Mouse (Mus musculus): Measurements from ENCODE around the gene Glud1. TPM values are rescaled to one million over a fixed set of nuclear protein-coding genes. Genes with fewer than 3 reads are reported as not detected.
"Not testable (repeated sequence)": the region's sequence is repeated elsewhere in the genome, so short reads cannot be mapped to it uniquely, and the experiment has no call there.

Glud1 gene
- polyA plus RNA-seq, 1 experiment, result 136 TPM

DNA sequence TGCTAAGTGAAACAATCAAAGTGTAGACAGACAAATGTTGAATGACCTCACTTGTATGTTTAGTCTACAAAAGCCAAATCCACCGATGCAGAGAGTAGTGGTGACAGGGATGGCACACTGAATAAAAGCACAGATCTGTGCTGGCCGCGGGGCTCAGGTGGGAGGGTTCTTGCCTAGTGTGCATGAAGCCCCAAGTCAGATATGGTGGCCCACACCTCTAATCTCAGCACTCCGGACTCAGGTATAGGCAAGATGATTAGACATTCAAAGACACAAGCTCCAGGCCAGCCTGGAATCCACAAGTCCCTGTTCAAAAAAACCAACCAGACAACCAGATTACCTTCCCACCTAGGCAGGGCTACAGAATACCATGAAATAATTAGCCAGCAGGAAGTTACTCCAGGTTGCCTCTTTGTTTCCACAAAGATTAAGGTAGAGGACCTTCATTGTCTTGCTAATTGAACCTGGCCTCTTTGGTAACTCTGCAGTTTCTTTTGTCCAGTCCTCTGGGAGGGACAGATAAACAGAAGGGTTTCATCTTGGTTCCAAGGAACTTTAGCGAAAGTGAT is 49.2 kb downstream of the Glud1 start:
- H3ac ChIP-seq (ENCODE audit: control insufficient read depth, insufficient read length, low read depth), result no peak overlapping the region
- H3K4me3 ChIP-seq (ENCODE audit: insufficient read depth, poor library complexity, severe bottlenecking), result no peak overlapping the region
- no peaks in the 10 kb centered on the region for H3K27me3 ChIP-seq (ENCODE audit: control insufficient read depth, insufficient read depth, insufficient read length)
- no peaks in the 10 kb centered on the region for H3K36me3 ChIP-seq (ENCODE audit: control insufficient read depth, insufficient read depth)
- no peaks in the 10 kb centered on the region for H3K79me2 ChIP-seq (ENCODE audit: control insufficient read depth, insufficient read depth)
- H3K79me3 ChIP-seq (ENCODE audit: low read depth), result no peaks in the 10 kb centered on the region
- no peak for TF ChIP-seq USF1 (IDR thresholded peaks at IDR 0.05; ENCODE audit: low read depth)
- TF ChIP-seq CEBPB (IDR thresholded peaks at IDR 0.05; ENCODE audit: low read depth), result no peak
- no peak for TF ChIP-seq FOSL1 (IDR thresholded peaks at IDR 0.05; ENCODE audit: insufficient read depth, low read length, poor library complexity, severe bottlenecking)
- TF ChIP-seq MAX (IDR thresholded peaks at IDR 0.05), result no peak
- TF ChIP-seq CTCF (IDR thresholded peaks at IDR 0.05; ENCODE audit: control insufficient read depth, insufficient read depth, insufficient read length), result no peak
- no peak for TF ChIP-seq MYOG (IDR thresholded peaks at IDR 0.05; ENCODE audit: control insufficient read depth, extremely low read depth, insufficient read length)
- TF ChIP-seq MYOD1 (IDR thresholded peaks at IDR 0.05; ENCODE audit: control insufficient read depth, insufficient read length, low read depth), result no peak

DNA sequence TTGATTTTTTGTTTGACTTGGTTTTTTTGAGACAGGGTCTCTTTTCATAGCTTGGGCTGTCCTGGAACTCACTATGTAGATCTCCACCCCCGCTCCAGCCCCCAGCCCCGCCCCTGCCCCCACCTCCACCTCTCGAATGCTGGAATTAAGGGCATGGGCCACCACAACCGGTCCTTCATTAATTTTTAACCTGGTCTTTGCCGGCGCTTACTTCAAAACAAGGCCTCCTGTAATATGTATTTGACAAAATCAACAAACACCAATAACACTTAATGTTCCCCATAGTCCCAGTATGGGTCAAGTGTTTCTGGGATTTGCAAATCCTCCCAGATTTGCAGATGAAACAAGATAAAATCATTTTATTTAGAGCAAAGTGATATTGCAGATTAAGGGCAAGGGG is 49.7 kb downstream of the Glud1 start:
- Histone ChIP-seq H3K79me2 (ENCODE audit: control insufficient read depth, insufficient read depth) (no peaks in the 10 kb centered on the region), H3K4me3 (ENCODE audit: insufficient read depth, poor library complexity, severe bottlenecking) (no peak overlapping the region), H3ac (ENCODE audit: control insufficient read depth, insufficient read length, low read depth) (no peak overlapping the region), H3K79me3 (ENCODE audit: low read depth) (no peaks in the 10 kb centered on the region), H3K36me3 (ENCODE audit: control insufficient read depth, insufficient read depth) (no peaks in the 10 kb centered on the region), H3K27me3 (ENCODE audit: control insufficient read depth, insufficient read depth, insufficient read length) (no peaks in the 10 kb centered on the region)
- no peak for TF ChIP-seq CEBPB (IDR thresholded peaks at IDR 0.05; ENCODE audit: low read depth)
- TF ChIP-seq FOSL1 (IDR thresholded peaks at IDR 0.05; ENCODE audit: insufficient read depth, low read length, poor library complexity, severe bottlenecking), result no peak
- no peak for TF ChIP-seq CTCF (IDR thresholded peaks at IDR 0.05; ENCODE audit: control insufficient read depth, insufficient read depth, insufficient read length)
- no peak for TF ChIP-seq MAX (IDR thresholded peaks at IDR 0.05)
- no peak for TF ChIP-seq MYOG (IDR thresholded peaks at IDR 0.05; ENCODE audit: control insufficient read depth, extremely low read depth, insufficient read length)
- TF ChIP-seq MYOD1 (IDR thresholded peaks at IDR 0.05; ENCODE audit: control insufficient read depth, insufficient read length, low read depth), result no peak
- no peak for TF ChIP-seq USF1 (IDR thresholded peaks at IDR 0.05; ENCODE audit: low read depth)

DNA sequence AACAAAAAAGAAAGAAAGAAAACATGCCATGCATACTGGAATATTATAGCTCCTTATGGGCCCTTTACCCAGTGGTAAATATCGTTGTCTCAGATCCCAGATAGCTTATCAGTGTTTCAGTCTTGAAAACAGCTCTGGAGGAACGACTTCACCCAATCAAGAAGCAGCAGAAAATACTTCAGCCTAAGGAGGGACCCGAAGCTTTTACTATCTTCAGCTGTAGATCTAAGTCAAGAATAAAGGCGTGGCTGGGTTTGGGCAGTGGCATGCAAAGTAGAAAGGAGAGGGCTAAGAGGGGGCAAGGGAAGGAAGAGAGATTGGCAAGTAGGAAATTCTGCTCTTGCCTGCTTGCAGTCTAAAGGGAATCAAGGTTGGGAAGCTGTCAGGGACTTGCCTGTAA is 51.6 kb downstream of the Glud1 start:
- H3ac ChIP-seq (ENCODE audit: control insufficient read depth, insufficient read length, low read depth), result no peak overlapping the region
- TF ChIP-seq MYOG (IDR thresholded peaks at IDR 0.05; ENCODE audit: control insufficient read depth, extremely low read depth, insufficient read length), result no peak
- no peak for TF ChIP-seq MYOD1 (IDR thresholded peaks at IDR 0.05; ENCODE audit: control insufficient read depth, insufficient read length, low read depth)
- no peak for TF ChIP-seq FOSL1 (IDR thresholded peaks at IDR 0.05; ENCODE audit: insufficient read depth, low read length, poor library complexity, severe bottlenecking)
- TF ChIP-seq CTCF (IDR thresholded peaks at IDR 0.05; ENCODE audit: control insufficient read depth, insufficient read depth, insufficient read length), result no peak
- TF ChIP-seq CEBPB (IDR thresholded peaks at IDR 0.05; ENCODE audit: low read depth), result no peak
- no peak for TF ChIP-seq MAX (IDR thresholded peaks at IDR 0.05)
- TF ChIP-seq USF1 (IDR thresholded peaks at IDR 0.05; ENCODE audit: low read depth), result no peak
- H3K36me3 ChIP-seq (ENCODE audit: control insufficient read depth, insufficient read depth), result no peaks in the 10 kb centered on the region
- H3K79me3 ChIP-seq (ENCODE audit: low read depth), result no peaks in the 10 kb centered on the region
- no peak overlapping the region for H3K4me3 ChIP-seq (ENCODE audit: insufficient read depth, poor library complexity, severe bottlenecking)
- no peaks in the 10 kb centered on the region for H3K79me2 ChIP-seq (ENCODE audit: control insufficient read depth, insufficient read depth)
- H3K27me3 ChIP-seq (ENCODE audit: control insufficient read depth, insufficient read depth, insufficient read length), result no peaks in the 10 kb centered on the region

DNA sequence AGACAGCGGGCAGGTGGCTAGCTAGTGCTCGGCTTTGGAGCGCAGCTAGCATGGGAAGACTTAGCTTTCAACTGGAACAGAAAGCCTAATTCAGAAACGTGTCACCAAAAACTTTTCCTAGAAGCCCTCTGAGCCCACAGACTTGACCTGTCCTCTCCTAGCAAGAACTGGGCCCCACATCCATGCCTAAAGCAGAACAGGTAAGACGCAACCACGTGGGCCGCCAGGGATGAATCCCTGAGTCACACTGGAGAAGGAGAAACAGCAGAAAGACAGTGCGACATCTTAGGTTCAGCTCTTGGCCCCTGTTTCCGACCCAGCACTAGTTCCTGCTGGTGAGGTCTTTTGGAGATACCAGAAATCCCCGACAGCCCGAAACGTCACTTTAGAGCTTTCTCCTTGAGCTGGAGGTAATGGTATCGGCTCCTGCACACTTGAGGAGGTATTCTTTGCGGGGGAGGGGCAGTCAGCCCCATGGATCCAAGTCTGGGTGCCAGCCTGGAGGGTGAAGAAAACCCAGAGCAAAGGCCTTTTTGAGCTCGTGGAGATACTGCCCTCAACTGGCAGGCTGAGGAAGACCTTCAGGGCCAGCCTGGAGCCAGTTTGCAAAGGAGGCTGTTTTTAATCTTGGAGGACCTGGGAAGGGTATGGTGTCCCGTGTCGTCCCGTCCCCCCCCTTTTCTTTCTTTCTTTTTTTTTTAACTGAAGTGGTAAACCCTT is 52.4 kb downstream of the Glud1 start:
- peak overlapping the region; percentile 4 for H3ac ChIP-seq (ENCODE audit: control insufficient read depth, insufficient read length, low read depth)
- H3K4me3 ChIP-seq (ENCODE audit: insufficient read depth, poor library complexity, severe bottlenecking), result no peak overlapping the region
- TF ChIP-seq MYOD1 (IDR thresholded peaks at IDR 0.05; ENCODE audit: control insufficient read depth, insufficient read length, low read depth) (no peak), CTCF (IDR thresholded peaks at IDR 0.05; ENCODE audit: control insufficient read depth, insufficient read depth, insufficient read length) (peak; percentile 53)
- H3K79me2 ChIP-seq (ENCODE audit: control insufficient read depth, insufficient read depth), result no peaks in the 10 kb centered on the region
- H3K36me3 ChIP-seq (ENCODE audit: control insufficient read depth, insufficient read depth), result no peaks in the 10 kb centered on the region
- no peaks in the 10 kb centered on the region for H3K27me3 ChIP-seq (ENCODE audit: control insufficient read depth, insufficient read depth, insufficient read length)
- H3K79me3 ChIP-seq (ENCODE audit: low read depth), result no peaks in the 10 kb centered on the region

DNA sequence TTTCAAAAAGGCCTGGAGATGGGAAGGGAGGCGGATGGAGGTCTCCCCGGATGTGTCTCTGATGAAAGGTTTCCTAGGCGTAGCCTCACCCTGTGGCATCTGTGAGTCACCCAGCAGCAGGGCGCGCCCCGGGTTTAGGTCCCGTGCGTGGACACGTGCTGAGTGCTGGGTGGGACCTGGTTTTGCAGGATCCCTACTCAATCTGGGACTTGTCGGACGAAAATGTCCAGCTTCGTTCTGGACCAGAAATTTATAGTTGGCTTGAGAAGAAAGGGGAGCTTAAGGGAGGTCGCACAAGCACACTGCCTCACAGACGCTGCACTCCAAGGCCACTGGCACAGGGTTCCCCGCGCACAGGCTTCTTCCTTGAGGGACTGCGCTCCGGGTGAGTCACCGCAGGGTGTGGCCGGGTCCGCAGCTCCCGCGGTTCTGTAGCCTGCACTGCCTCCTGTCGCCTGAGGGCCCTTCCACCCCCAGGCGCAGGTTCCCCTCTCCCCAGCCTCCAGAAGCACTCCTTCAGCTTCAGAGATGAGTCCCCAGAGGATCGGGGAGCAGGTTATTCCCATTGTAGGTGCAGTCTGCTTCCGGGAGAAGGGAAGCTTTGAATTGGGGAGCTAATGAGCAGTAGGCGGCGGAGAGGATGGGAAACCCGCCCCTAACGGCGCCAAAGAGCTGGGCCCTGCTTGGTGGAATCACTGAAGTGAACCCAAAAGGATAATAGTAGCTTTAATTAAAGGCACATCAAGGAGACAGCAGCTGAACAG is 53.1 kb downstream of the Glud1 start:
- TF ChIP-seq CEBPB (IDR thresholded peaks at IDR 0.05; ENCODE audit: low read depth) (peak; percentile 26), CTCF (IDR thresholded peaks at IDR 0.05; ENCODE audit: control insufficient read depth, insufficient read depth, insufficient read length) (peak; percentile 75), USF1 (IDR thresholded peaks at IDR 0.05; ENCODE audit: low read depth) (peak; percentile 72), FOSL1 (IDR thresholded peaks at IDR 0.05; ENCODE audit: insufficient read depth, low read length, poor library complexity, severe bottlenecking) (peak; percentile 22), MAX (IDR thresholded peaks at IDR 0.05) (peak; percentile 83), MYOD1 (IDR thresholded peaks at IDR 0.05; ENCODE audit: control insufficient read depth, insufficient read length, low read depth) (no peak), MYOG (IDR thresholded peaks at IDR 0.05; ENCODE audit: control insufficient read depth, extremely low read depth, insufficient read length) (no peak)

DNA sequence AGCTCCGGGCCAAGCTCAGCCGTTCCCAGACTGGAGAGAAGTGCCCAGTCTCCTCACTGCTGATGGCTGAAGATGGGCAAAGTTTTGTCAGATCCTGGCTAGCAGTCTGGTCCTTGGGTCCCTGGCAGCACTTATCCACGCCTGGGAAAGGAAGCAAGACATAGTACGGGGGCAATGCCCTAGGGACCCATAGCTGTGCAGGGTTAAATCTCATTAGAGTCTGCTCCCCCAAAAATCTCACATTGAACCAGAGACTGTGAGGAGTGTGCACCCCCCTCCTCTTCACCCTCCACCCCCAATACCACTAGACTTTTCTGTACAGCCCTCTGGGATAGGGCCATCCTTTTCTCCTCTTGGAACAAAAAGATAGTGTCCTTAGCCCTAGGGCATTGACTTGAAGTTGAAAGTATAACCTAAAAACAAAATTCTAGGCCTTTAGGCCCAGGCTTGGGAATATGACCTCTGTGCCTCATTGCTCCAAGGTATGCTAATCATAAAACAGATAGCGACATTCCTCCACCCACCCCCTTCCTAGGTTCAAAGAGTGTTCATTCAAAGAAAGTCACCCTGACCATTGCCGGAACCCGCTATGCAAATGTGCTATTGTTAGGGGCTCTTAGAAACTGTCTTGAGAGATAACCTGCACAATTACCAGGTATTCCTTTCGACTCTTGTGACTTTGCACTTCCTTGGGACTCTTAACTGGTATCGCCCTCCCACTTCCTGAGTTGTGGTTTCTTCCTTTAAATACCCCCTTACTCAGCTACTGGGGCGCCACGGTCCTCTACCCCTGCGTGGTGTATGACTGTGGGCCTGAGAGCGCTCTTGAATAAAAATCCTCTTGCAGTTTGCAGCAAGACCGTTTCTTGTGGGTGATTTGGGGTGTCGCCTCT is 54.0 kb downstream of the Glud1 start:
- not testable (repeated sequence) for H3K36me3 ChIP-seq (ENCODE audit: control insufficient read depth, insufficient read depth); H3K79me3 ChIP-seq (ENCODE audit: low read depth); H3K79me2 ChIP-seq (ENCODE audit: control insufficient read depth, insufficient read depth); H3K4me3 ChIP-seq (ENCODE audit: insufficient read depth, poor library complexity, severe bottlenecking); H3K27me3 ChIP-seq (ENCODE audit: control insufficient read depth, insufficient read depth, insufficient read length)
- H3ac ChIP-seq (ENCODE audit: control insufficient read depth, insufficient read length, low read depth), result peak overlapping the region; percentile 3

More for the DNA sequence above, 53.1 kb downstream of the Glud1 start:
- Histone ChIP-seq H3K4me3 (ENCODE audit: insufficient read depth, poor library complexity, severe bottlenecking) (peak overlapping the region; percentile 14), H3K27me3 (ENCODE audit: control insufficient read depth, insufficient read depth, insufficient read length) (no peaks in the 10 kb centered on the region), H3K79me2 (ENCODE audit: control insufficient read depth, insufficient read depth) (no peaks in the 10 kb centered on the region), H3ac (ENCODE audit: control insufficient read depth, insufficient read length, low read depth) (peak overlapping the region; percentile 43), H3K36me3 (ENCODE audit: control insufficient read depth, insufficient read depth) (no peaks in the 10 kb centered on the region), H3K79me3 (ENCODE audit: low read depth) (no peaks in the 10 kb centered on the region)
